Mouse (Mus musculus) c-Kit-negative CD71-positive TER-119-positive erythroid progenitor cells, embryonic 14.5 days (primary cell): ENCODE measurements around the gene Tent4a.

Experiments
- DNase-seq: peaks from one replicate; pipeline ENCODE4 v3.0.0-alpha.2; 2013; ENCODE audit warnings: low read depth, low spot score

The Tent4a gene

GRCm38 (mm10) chr13:69479906-69480305 is 54.5 kb downstream of the Tent4a start:
- DNase-seq = no peak

- no peak for DNase-seq
Measured at GRCm38 (mm10) chr13:69478703-69479102, 55.7 kb downstream of the Tent4a start.

- no peak for DNase-seq
Measured at GRCm38 (mm10) chr13:69460635-69461465, 73.6 kb downstream of the Tent4a start.

- DNase-seq = no peak
Measured at GRCm38 (mm10) chr13:69459657-69460458, 74.6 kb downstream of the Tent4a start.

GRCm38 (mm10) chr13:69458891-69459290 is 75.5 kb downstream of the Tent4a start:
- DNase-seq = no peak

GRCm38 (mm10) chr13:69458461-69458860 is 76.0 kb downstream of the Tent4a start:
- DNase-seq = no peak

GRCm38 (mm10) chr13:69457105-69457504 is 77.3 kb downstream of the Tent4a start:
- no peak for DNase-seq

GRCm38 (mm10) chr13:69456641-69457040 is 77.8 kb downstream of the Tent4a start:
- no peak for DNase-seq

GRCm38 (mm10) chr13:69455476-69456175 is 78.8 kb downstream of the Tent4a start:
- no peak for DNase-seq
